Mouse (Mus musculus): Measurements from ENCODE around the gene Cltb. TPM values are rescaled to one million over a fixed set of nuclear protein-coding genes. Genes with fewer than 3 reads are reported as not detected.
A peak's percentile ranks its signal among the peaks of the same experiment; 100 is the strongest.

The Cltb gene
- 22.3 and 28.1 TPM in 2 replicates for polyA plus RNA-seq (2014; fragmentation: Nextera tagmentation; extraction: Ambion mirVana)

GRCm38 (mm10) chr13:54610972-54611754 is at the start of gene Cltb:
Gene Cltb, minus strand, starts transcription at chr13:54611344.
- H3K9ac ChIP-seq (ENCODE audit: low read length), result peak within 1 kb of the TSS; percentile 70
- H3K4me2 ChIP-seq, result peak within 1 kb of the TSS; percentile 98
- H3K4me1 ChIP-seq (ENCODE audit: control insufficient read depth, insufficient read depth, low read length), result peaks cover 14% of the 10 kb centered on the region; the same call in 1 of the 2 replicates
- H3K27me3 ChIP-seq (ENCODE audit: control insufficient read depth, insufficient read depth, low read length), result peaks cover 8% of the 10 kb centered on the region
- H3K27ac ChIP-seq (ENCODE audit: low read depth, low read length), result no peak within 1 kb of the TSS
- no peaks in the 10 kb centered on the region for H3K36me3 ChIP-seq (ENCODE audit: control insufficient read depth, insufficient read depth, low read length)
- WGBS, result under 1% methylated on average over 64 of the region's 66 CpGs
- H3K4me3 ChIP-seq (ENCODE audit: low read depth, low read length), result peak within 1 kb of the TSS; percentile 62
- peak; percentile 99 for DNase-seq (ENCODE audit: low spot score, missing footprints)
- H3K9me3 ChIP-seq (ENCODE audit: control insufficient read depth, low read length), result no peaks in the 10 kb centered on the region
- ATAC-seq (ENCODE audit: low FRiP score), result peak; percentile 77

GRCm38 (mm10) chr13:54660877-54661276 is 49.7 kb upstream of the Cltb start:
- ATAC-seq (ENCODE audit: low FRiP score), result no peak
- Histone ChIP-seq H3K27me3 (ENCODE audit: control insufficient read depth, insufficient read depth, low read length) (no peaks in the 10 kb centered on the region), H3K9me3 (ENCODE audit: control insufficient read depth, low read length) (no peaks in the 10 kb centered on the region), H3K4me2 (no peak overlapping the region), H3K9ac (ENCODE audit: low read length) (no peak overlapping the region), H3K27ac (ENCODE audit: low read depth, low read length) (no peak overlapping the region), H3K4me3 (ENCODE audit: low read depth, low read length) (no peak overlapping the region), H3K36me3 (ENCODE audit: control insufficient read depth, insufficient read depth, low read length) (peaks cover 17% of the 10 kb centered on the region), H3K4me1 (ENCODE audit: control insufficient read depth, insufficient read depth, low read length) (no peaks in the 10 kb centered on the region)
- 69% methylated on average over 5 of the region's 5 CpGs for WGBS
- DNase-seq (ENCODE audit: low spot score, missing footprints), result peak; percentile 35

DNA sequence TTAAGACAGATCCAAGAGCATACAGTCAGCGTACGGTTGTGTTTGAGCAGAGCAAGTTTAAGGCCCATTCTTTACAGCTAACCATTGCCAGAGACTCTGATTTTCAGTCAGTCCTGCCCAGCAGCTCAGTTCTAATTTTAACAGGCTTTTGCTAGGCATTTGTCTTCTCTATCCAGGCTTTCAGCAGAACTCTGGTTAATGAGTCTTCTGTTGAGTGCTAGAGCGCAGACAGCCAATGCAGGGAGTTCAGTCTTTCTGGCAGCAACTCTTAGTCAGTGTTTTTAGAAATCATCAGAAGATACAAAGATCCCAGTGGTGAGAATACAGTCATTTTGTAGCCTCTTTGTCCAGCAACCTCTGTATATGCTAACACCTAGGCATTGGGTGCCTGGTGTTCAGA is 39.3 kb upstream of the Cltb start:
- no peaks in the 10 kb centered on the region for H3K4me1 ChIP-seq (ENCODE audit: control insufficient read depth, insufficient read depth, low read length)
- H3K4me2 ChIP-seq, result no peak overlapping the region
- H3K27me3 ChIP-seq (ENCODE audit: control insufficient read depth, insufficient read depth, low read length), result no peaks in the 10 kb centered on the region
- no peak overlapping the region for H3K9ac ChIP-seq (ENCODE audit: low read length)
- no peak overlapping the region for H3K27ac ChIP-seq (ENCODE audit: low read depth, low read length)
- no peaks in the 10 kb centered on the region for H3K9me3 ChIP-seq (ENCODE audit: control insufficient read depth, low read length)
- no peak for DNase-seq (ENCODE audit: low spot score, missing footprints)
- over 99% methylated on average over 3 of the region's 3 CpGs for WGBS
- peaks cover 47% of the 10 kb centered on the region for H3K36me3 ChIP-seq (ENCODE audit: control insufficient read depth, insufficient read depth, low read length)
- no peak overlapping the region for H3K4me3 ChIP-seq (ENCODE audit: low read depth, low read length)
- no peak for ATAC-seq (ENCODE audit: low FRiP score)

GRCm38 (mm10) chr13:54635011-54635410 is 23.9 kb upstream of the Cltb start:
- Histone ChIP-seq H3K27ac (ENCODE audit: low read depth, low read length) (no peak overlapping the region), H3K4me1 (ENCODE audit: control insufficient read depth, insufficient read depth, low read length) (no peaks in the 10 kb centered on the region), H3K36me3 (ENCODE audit: control insufficient read depth, insufficient read depth, low read length) (peaks cover 6% of the 10 kb centered on the region; the same call in 1 of the 2 replicates)

GRCm38 (mm10) chr13:54632731-54633277 is 21.7 kb upstream of the Cltb start:
- H3K36me3 ChIP-seq (ENCODE audit: control insufficient read depth, insufficient read depth, low read length), result 0 out of 2 replicates have a peak, but pooled peaks cover 3% of the 10 kb centered on the region
- H3K27me3 ChIP-seq (ENCODE audit: control insufficient read depth, insufficient read depth, low read length), result no peaks in the 10 kb centered on the region
- no peaks in the 10 kb centered on the region for H3K9me3 ChIP-seq (ENCODE audit: control insufficient read depth, low read length)
- H3K4me3 ChIP-seq (ENCODE audit: low read depth, low read length), result no peak overlapping the region
- H3K27ac ChIP-seq (ENCODE audit: low read depth, low read length), result no peak overlapping the region
- DNase-seq (ENCODE audit: low spot score, missing footprints) (no peak), ATAC-seq (ENCODE audit: low FRiP score) (no peak)
- no peaks in the 10 kb centered on the region for H3K4me1 ChIP-seq (ENCODE audit: control insufficient read depth, insufficient read depth, low read length)
- H3K4me2 ChIP-seq, result no peak overlapping the region
- WGBS, result 81% methylated on average over 3 of the region's 3 CpGs
- H3K9ac ChIP-seq (ENCODE audit: low read length), result no peak overlapping the region

More at GRCm38 (mm10) chr13:54635011-54635410, 23.9 kb upstream of the Cltb start:
- Histone ChIP-seq H3K9me3 (ENCODE audit: control insufficient read depth, low read length) (no peaks in the 10 kb centered on the region), H3K4me3 (ENCODE audit: low read depth, low read length) (no peak overlapping the region), H3K4me2 (no peak overlapping the region), H3K27me3 (ENCODE audit: control insufficient read depth, insufficient read depth, low read length) (no peaks in the 10 kb centered on the region), H3K9ac (ENCODE audit: low read length) (no peak overlapping the region)
- DNase-seq (ENCODE audit: low spot score, missing footprints) (no peak), ATAC-seq (ENCODE audit: low FRiP score) (no peak)
- 94% methylated on average over 3 of the region's 3 CpGs for WGBS

DNA sequence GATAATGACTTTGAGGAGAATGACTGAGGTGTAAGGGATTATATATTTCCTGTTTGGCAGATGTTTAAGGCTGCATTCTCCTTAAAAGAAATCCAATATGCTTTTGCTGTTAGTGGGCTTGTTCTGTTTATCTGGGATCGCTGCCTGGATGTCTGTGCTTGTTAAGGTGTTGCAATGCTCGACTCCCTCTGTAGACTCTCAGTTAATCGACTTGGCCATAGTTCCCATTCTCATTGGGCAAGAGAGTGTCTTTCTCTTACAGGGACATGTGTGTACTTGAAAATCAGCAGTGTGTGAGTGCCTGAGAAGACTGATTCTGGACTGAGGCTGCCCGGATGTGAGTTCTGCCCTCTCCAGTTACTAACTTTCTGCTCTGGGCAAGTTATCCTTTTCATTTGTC is 18.0 kb upstream of the Cltb start:
- H3K4me2 ChIP-seq, result no peak overlapping the region
- H3K4me1 ChIP-seq (ENCODE audit: control insufficient read depth, insufficient read depth, low read length), result no peaks in the 10 kb centered on the region
- H3K4me3 ChIP-seq (ENCODE audit: low read depth, low read length), result no peak overlapping the region
- H3K9me3 ChIP-seq (ENCODE audit: control insufficient read depth, low read length), result no peaks in the 10 kb centered on the region
- no peaks in the 10 kb centered on the region for H3K36me3 ChIP-seq (ENCODE audit: control insufficient read depth, insufficient read depth, low read length)
- DNase-seq (ENCODE audit: low spot score, missing footprints) (no peak), ATAC-seq (ENCODE audit: low FRiP score) (no peak)
- no peak overlapping the region for H3K27ac ChIP-seq (ENCODE audit: low read depth, low read length)
- H3K27me3 ChIP-seq (ENCODE audit: control insufficient read depth, insufficient read depth, low read length), result no peaks in the 10 kb centered on the region
- WGBS, result 91% methylated on average over 4 of the region's 4 CpGs
- H3K9ac ChIP-seq (ENCODE audit: low read length), result no peak overlapping the region

DNA sequence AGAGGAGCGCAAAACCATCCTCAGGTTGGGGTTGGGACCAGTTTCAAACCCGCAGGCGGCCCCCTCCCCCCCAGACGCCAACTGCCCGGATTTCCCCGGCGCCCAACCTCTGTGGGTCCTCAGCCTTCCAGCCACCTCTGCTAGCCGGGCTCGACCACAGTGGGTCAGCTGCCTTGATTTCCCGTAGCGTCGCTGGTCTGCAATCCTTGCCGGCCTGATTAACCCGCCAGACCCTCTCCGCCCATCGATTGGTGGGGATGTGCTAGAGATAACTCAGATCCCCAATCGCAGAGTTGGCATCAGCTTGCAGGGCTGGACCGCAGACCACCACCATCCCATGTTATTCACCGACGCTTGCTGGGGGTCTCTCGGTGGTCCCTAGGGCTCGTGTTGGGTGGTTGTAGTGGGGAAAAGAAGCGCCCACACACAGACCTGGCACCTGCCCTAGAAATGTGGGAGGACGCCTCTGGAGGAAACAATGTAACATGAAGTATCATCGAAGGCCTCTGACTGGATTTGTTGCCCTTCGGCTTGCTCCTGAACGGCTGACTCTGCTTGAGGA is 10.9 kb upstream of the Cltb start:
- ATAC-seq (ENCODE audit: low FRiP score) (peak; percentile 73), DNase-seq (ENCODE audit: low spot score, missing footprints) (no peak)
- no peaks in the 10 kb centered on the region for H3K36me3 ChIP-seq (ENCODE audit: control insufficient read depth, insufficient read depth, low read length)
- H3K9ac ChIP-seq (ENCODE audit: low read length), result peak overlapping the region; percentile 95
- H3K27me3 ChIP-seq (ENCODE audit: control insufficient read depth, insufficient read depth, low read length), result no peaks in the 10 kb centered on the region
- no peaks in the 10 kb centered on the region for H3K9me3 ChIP-seq (ENCODE audit: control insufficient read depth, low read length)
- peak overlapping the region; percentile 36; the same call in 1 of the 2 replicates for H3K27ac ChIP-seq (ENCODE audit: low read depth, low read length)
- H3K4me3 ChIP-seq (ENCODE audit: low read depth, low read length), result peak overlapping the region; percentile 95
- peaks cover 7% of the 10 kb centered on the region for H3K4me1 ChIP-seq (ENCODE audit: control insufficient read depth, insufficient read depth, low read length)
- peak overlapping the region; percentile 89 for H3K4me2 ChIP-seq
- WGBS, result 3% methylated on average over 25 of the region's 27 CpGs

GRCm38 (mm10) chr13:54621155-54621932 is 10.2 kb upstream of the Cltb start, which contains the start of gene Faf2:
Gene Faf2, plus strand, starts transcription at chr13:54621784.
- Histone ChIP-seq H3K4me1 (ENCODE audit: control insufficient read depth, insufficient read depth, low read length) (peaks cover 7% of the 10 kb centered on the region), H3K4me2 (peak within 1 kb of the TSS; percentile 89), H3K9me3 (ENCODE audit: control insufficient read depth, low read length) (no peaks in the 10 kb centered on the region), H3K27me3 (ENCODE audit: control insufficient read depth, insufficient read depth, low read length) (no peaks in the 10 kb centered on the region), H3K9ac (ENCODE audit: low read length) (peak within 1 kb of the TSS; percentile 95), H3K4me3 (ENCODE audit: low read depth, low read length) (peak within 1 kb of the TSS; percentile 95), H3K27ac (ENCODE audit: low read depth, low read length) (peak within 1 kb of the TSS; percentile 36; the same call in 1 of the 2 replicates), H3K36me3 (ENCODE audit: control insufficient read depth, insufficient read depth, low read length) (no peaks in the 10 kb centered on the region)
- WGBS, result 13% methylated on average over 44 of the region's 44 CpGs
- DNase-seq (ENCODE audit: low spot score, missing footprints) (peak; percentile 100), ATAC-seq (ENCODE audit: low FRiP score) (peak; percentile 98)

All from midbrain, embryonic 11.5 days (tissue).